Mouse (Mus musculus) kidney, adult 11 months (tissue): ENCODE data around the gene Tpst1.
A peak's percentile ranks its signal among the peaks of the same experiment; 100 is the strongest.

Source experiments
- DNase-seq: peaks from one replicate; pipeline ENCODE4 v3.0.0; 2022

The Tpst1 gene

GRCm38 (mm10) chr5:130089626-130090393 is 16.7 kb downstream of the Tpst1 start:
- no peak for DNase-seq

DNA sequence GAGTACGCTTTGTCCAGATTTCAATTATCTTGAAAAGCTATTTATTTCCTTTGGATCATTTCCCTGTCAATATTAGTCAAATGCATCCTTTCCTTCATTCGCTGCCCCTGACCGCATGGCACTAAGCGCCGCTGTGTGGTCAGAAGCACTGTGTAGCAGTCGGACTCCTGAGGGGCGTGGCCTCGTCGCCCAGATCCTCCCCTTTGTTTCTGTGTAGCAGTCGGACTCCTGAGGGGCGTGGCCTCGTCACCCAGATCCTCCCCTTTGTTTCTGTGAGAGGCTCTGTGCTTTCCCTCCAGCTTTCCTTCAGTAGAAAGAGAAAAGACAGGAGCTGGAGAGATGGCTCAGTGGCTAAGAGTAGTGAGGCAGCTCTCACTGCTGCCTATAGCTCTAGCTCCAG is 23.6 kb downstream of the Tpst1 start:
- no peak for DNase-seq

DNA sequence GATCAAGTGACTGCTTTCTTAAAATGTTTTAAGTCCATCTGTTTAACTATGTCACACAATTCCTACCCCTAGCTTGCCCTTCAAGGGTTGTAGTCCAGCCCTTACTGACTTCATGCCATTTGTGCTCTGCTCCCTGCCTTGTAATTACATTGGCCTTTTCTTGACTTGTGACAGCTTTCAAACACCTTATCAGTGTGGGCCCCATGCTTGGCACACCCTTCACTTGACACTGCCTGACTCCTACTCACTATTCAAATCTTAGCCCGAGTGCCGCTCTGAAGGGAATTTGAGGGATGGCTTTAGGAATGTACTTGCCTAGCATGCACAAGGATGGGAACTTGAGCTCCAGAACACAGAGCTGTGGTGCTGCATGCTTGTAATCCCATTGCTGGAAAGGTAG is 24.7 kb downstream of the Tpst1 start:
- DNase-seq: no peak

GRCm38 (mm10) chr5:130101724-130102123 is 28.6 kb downstream of the Tpst1 start:
- DNase-seq: no peak

DNA sequence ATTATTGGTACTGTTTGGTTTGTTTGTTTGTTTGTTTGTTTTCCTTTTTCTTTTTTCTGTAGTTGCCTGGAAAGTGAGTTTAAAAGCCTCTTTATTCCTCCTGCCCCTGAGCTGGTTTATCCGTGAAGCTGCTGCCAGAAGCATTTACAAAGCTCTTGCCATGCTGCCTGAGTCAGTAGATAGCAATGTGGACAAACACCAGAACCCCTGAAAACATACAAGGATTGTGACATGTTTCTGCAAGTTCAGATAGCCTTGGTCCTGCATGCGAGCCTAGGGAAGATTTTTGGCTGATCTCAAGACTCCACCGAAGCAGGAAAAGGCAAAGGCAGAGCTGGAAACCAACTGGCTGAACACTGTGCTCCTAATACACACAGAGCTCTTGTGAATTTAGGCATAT is 36.2 kb downstream of the Tpst1 start:
- DNase-seq: no peak

GRCm38 (mm10) chr5:130110632-130111464 is 37.7 kb downstream of the Tpst1 start:
- no peak for DNase-seq

GRCm38 (mm10) chr5:130112653-130113052 is 39.5 kb downstream of the Tpst1 start:
- DNase-seq: no peak

- no peak for DNase-seq
Measured at GRCm38 (mm10) chr5:130116116-130116515, 43.0 kb downstream of the Tpst1 start.

- DNase-seq: no peak
Measured at GRCm38 (mm10) chr5:130116857-130117256, 43.7 kb downstream of the Tpst1 start.

- no peak for DNase-seq
Measured at GRCm38 (mm10) chr5:130117932-130118331, 44.8 kb downstream of the Tpst1 start.

DNA sequence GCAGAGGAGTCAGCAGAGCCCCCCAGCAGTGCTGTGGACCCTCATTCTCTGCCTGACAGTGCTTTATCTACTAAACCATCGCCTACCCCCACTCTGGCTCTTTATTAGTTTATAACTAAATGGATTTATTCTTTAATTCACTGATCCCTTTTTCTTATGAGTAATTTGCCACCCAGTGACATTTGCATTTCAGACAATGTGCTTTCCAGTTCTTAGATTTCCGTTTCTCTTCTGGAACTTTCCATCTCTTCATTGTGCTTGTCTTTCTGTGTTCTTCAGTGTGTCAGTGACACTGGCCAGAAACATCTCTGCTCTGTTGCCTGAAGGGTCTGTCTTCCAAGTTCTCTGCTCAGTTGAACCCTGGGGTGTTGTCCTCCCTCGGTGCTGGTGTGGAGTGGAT is 46.1 kb downstream of the Tpst1 start:
- no peak for DNase-seq

DNA sequence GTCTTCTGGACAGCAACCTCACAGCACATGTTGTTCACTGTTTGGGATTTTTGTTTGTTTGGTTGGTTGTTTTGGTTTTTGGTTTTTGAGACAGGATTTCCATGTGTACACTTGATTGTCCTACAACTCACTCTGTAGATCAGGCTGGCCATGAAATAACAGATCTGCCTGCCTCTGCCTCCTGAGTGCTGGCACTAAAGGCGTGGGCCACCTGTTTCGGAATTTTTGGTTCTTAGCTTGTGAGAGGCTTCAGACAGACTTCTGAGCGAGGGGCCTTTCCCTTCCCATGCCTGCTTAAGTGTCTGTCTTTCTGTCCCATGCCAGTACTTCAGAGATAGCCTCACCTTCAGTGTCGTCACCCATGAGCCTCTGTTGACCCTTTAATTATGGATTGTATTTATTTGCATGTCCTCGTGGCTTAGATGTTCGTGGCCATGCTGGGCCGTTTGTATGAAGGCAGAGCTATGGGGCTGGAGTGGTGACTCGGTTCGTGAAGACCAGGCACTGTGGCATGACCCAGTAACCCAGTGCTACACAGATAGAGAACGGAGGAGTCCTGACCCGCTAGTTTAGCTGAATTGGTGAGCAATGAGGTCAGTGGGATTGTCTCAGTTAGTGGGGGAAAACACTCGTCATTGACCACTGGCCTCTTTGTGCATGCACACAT is 47.1 kb downstream of the Tpst1 start:
- no peak for DNase-seq

DNA sequence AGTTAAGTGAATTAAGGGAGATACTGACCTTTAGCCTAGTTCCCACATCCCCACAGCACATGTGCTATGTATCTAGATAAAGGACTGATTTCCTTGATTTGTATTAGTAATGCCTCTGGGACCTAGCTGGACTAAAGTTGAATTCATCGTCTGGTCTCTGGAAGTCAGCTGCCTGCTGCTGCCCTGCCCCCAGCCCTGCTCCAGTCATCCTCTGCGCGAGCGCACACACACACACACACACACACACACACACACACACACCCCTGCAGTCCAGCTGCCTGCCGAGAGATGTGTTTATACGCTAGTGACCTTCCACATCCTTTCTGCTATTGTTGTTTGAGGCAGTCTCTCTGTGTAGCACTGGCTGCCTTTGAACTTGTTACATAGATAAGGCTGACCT is 47.8 kb downstream of the Tpst1 start:
- no peak for DNase-seq

GRCm38 (mm10) chr5:130122355-130122754 is 49.2 kb downstream of the Tpst1 start:
- DNase-seq: no peak

DNA sequence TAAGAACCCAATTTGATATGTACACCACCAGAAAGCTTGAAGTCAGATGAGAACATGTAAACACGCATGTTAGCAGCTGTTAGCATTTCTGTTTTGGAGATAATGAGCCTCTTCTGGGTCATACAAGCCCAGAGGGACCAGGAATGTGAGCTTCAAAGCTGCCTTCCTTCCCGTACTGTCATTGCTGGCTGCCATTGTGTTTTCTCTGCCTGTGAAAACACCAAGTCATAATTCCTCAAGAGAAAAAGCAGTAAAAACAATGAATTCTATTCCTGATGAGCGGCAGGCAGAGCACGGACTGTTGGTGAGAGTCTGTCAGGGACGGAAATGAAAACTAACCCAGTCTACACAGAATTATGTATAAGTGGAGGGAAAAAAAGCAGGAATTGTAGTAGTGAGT is 51.1 kb downstream of the Tpst1 start:
- no peak for DNase-seq

GRCm38 (mm10) chr5:130128686-130129523 is 55.8 kb downstream of the Tpst1 start:
- DNase-seq: no peak

DNA sequence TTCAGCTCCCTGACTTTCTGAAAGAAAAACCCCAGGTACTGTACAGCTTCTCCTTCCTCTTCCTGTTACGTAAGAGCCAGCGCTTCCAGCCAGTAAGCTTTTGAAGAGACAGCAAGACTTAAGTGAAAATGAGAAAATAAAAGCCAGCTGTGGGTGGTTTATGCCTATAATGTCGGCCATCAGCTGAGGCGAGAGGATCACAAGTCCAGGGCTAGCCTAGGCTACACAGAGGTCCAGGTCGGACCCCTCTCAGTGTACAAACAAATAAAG is 56.3 kb downstream of the Tpst1 start:
- no peak for DNase-seq

DNA sequence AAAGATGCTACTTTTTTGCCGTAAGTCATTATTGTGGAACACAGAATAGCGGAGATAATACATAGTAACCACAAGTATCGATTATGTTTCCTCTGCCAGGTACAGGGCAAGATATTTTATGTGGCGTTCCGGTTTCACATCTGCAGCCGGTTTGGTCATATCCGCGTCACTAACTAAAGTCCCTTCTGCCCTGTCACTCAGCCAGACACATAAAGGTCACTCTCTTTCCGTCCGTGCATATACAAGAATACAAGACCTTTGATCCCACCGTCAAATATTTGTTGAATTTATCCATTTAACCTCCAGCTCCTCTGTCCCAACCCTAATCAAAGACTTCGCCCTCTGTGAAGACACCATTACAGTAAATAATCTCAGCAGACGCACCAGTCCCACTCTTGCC is 63.5 kb downstream of the Tpst1 start:
- no peak for DNase-seq

- peak; percentile 59 for DNase-seq
Measured at GRCm38 (mm10) chr5:130139393-130139792, 66.3 kb downstream of the Tpst1 start.

DNA sequence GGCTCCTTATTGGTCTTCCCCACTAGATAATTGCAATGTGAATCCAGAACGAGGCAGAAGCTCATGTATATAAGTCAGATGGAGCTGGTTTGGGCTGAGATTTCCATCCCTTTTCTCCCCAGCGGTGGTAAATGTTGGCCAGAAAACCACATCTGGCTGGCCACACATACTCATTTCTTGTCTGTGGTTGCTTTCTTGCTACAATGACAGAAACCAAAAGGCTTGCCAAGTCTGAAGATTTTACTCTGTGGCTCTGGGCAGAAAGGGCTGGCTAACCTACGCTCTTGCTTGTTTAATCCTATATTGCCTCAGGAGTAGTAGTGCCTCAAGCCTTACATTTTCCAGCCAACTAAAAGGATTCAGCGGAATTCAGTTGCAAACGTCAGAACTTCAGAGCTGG is 68.0 kb downstream of the Tpst1 start:
- DNase-seq: no peak

DNA sequence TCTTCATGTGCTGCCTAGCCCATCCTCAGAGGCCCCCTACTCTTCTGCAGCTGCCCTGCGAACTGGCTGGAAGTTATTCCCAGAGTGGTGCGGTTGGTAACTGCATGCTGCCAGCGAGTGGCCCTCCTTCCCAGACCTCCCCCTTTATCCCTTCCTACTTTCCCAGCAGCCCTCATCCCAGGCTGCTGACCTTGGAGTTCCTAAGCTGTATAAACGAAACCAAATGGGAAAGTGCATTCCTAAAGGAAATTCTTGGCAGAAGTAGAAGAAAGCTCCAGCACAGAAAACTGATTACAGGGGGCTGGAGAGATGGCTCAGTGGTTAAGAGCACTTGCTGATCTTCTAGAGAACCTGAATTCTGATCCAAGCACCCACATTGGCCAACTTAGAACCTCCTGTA is 68.9 kb downstream of the Tpst1 start:
- DNase-seq: no peak

DNA sequence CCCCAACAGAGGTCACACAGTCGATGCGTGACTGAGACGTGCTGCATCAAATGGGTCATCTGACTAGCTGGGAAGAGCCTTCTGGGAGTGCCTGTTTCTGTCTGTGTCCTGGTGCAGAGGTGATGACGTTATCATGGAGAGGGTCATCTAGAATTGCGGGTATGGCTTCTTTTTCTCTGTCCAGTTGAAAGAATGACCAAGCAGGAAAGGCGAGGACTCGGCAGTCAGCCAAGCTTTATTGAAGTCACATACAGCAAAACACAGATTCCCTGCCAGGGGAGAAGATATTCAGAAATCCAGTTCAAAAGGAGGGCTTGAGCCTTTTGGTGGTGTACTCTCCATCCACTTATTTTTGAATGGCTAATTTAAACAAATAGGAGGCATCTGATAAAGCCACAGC is 70.0 kb downstream of the Tpst1 start:
- DNase-seq: no peak

GRCm38 (mm10) chr5:130143977-130144333 is 70.8 kb downstream of the Tpst1 start:
- peak; percentile 76 for DNase-seq
